Mouse (Mus musculus) midbrain, embryonic 14.5 days (tissue): ENCODE measurements around the gene Ahr. TPM values are rescaled to one million over a fixed set of nuclear protein-coding genes. Genes with fewer than 3 reads are reported as not detected.

Source experiments
- ATAC-seq: fragments of 200-750 bp; cut with Nextera tagmentation; 2 replicates; pipeline ENCODE4 v1.8.0; 2017; ENCODE audit warnings: moderate number of reproducible peaks, moderate library complexity; ENCODE audit not compliant: low FRiP score, low TSS enrichment
- DNase-seq: peaks from one replicate; pipeline ENCODE4 v3.0.0-alpha.2; 2015
- H3K27ac ChIP-seq: fragments of 300-500 bp; sonication (generic); replicated peaks from 2 replicates; pipeline ENCODE4 v1.5.1; 2014; ENCODE audit warnings: mild to moderate bottlenecking, low read depth, low read length, moderate library complexity
- H3K27me3 ChIP-seq: fragments of 300-500 bp; sonication (generic); 2 replicates; pipeline ENCODE4 v1.6.1; 2014; ENCODE audit warnings: low read length, control low read depth, mixed read lengths; ENCODE audit not compliant: control insufficient read depth, insufficient read depth
- H3K36me3 ChIP-seq: fragments of 300-500 bp; sonication (generic); 2 replicates; pipeline ENCODE4 v1.6.1; 2014; ENCODE audit warnings: low read length, control low read depth; ENCODE audit not compliant: control insufficient read depth, insufficient read depth
- H3K4me1 ChIP-seq: fragments of 300-500 bp; sonication (generic); 2 replicates; pipeline ENCODE4 v1.6.1; 2014; ENCODE audit warnings: mild to moderate bottlenecking, antibody characterized with exemption, low read length, control low read depth; ENCODE audit not compliant: control insufficient read depth, insufficient read depth
- H3K4me2 ChIP-seq: fragments of 300-500 bp; sonication (generic); 2 replicates; pipeline ENCODE4 v1.6.1; 2014; ENCODE audit warnings: mild to moderate bottlenecking, low read length, moderate library complexity
- H3K4me3 ChIP-seq: fragments of 300-500 bp; sonication (generic); replicated peaks from 2 replicates; pipeline ENCODE4 v1.5.1; 2014; ENCODE audit warnings: low read depth, low read length
- H3K9ac ChIP-seq: fragments of 300-500 bp; sonication (generic); replicated peaks from 2 replicates; pipeline ENCODE4 v1.6.1; 2014; ENCODE audit warnings: mild to moderate bottlenecking, low read length, moderate library complexity
- H3K9me3 ChIP-seq: fragments of 300-500 bp; sonication (generic); 2 replicates; pipeline ENCODE4 v1.6.1; 2016; ENCODE audit warnings: low read length, control low read depth, mixed read lengths; ENCODE audit not compliant: control insufficient read depth
- WGBS: fragments of 180-500 bp; shearing (Covaris S2); extraction: QIAGEN DNeasy Blood & Tissue Kit; methylation state at CpG from one replicate; pipeline ENCODE4 v1.1.7; 2014; 5-methylcytosine and 5-hydroxymethylcytosine counted together
- polyA plus RNA-seq: library from polyadenylated mRNA; unstranded; fragments of >200 nt; fragmentation: Nextera tagmentation; extraction: Ambion mirVana; gene quantifications from 2 replicates; pipeline ENCODE4 v1.2.1, GENCODE M21; 2014

The Ahr gene
- 2.4 and 2.9 TPM in 2 replicates for polyA plus RNA-seq

DNA sequence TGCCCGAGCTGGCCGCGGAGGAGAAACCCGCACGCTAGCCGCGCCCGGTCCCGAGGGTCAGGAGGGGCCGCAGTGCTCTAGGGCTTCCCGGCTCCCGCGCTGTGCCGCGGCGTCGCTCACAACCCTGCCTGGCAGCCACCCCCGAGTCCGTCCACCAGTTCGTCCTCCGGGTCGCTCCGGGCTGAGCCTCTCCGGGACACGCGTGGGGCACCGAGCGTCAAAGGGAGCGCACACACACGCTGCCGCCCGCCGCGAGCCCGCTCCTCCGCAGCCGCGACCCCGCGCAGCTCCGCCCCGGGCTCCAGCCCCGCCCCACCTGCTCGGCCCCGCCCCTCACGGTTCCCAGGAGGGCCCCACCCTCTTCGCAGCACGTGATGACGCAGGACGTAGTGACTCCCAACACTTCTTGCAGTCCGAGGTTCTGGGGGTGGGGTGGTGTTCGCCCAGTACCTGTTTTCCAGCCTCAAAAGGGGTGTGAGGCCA is at the start of gene Ahr:
Ahr (minus strand) TSS at position 285 of the 483 bp plus-strand sequence.
- Histone ChIP-seq H3K9me3 (no peaks in the 10 kb centered on the region), H3K27me3 (peaks cover 7% of the 10 kb centered on the region; the same call in 1 of the 2 replicates), H3K4me3 (peak within 1 kb of the TSS; percentile 80), H3K4me1 (no peaks in the 10 kb centered on the region), H3K27ac (peak within 1 kb of the TSS; percentile 61), H3K36me3 (no peaks in the 10 kb centered on the region), H3K4me2 (peak within 1 kb of the TSS; percentile 92), H3K9ac (peak within 1 kb of the TSS; percentile 70)
- ATAC-seq = peak; percentile 96
- peak; percentile 86 for DNase-seq
- WGBS = under 1% methylated on average over 47 of the region's 52 CpGs

DNA sequence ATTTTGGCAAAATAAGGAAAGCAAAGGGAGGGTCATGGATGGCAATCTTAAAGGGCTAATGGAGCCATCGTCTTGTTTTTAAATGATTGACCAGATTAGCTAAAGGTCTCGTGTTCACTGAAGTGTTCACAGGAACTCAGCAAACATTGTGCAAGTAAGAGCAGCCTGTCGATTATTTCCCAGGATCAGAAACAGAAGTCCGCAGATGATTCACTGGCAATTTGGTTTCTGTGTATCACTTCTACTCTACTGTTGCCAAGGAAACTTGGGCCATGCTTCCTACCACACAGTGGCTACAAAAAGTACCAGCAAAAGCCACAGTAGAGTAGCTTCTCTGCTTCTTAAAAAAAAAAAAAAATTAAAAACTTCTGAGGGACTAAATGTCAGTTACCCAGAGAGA is 44.0 kb upstream of the Ahr start:
- Histone ChIP-seq H3K36me3 (no peaks in the 10 kb centered on the region), H3K4me1 (no peaks in the 10 kb centered on the region), H3K27me3 (no peaks in the 10 kb centered on the region), H3K4me3 (no peak overlapping the region), H3K27ac (no peak overlapping the region), H3K4me2 (no peak overlapping the region), H3K9ac (no peak overlapping the region), H3K9me3 (no peaks in the 10 kb centered on the region)
- ATAC-seq = no peak
- no peak for DNase-seq
- WGBS = 78% methylated on average over 4 of the region's 4 CpGs

DNA sequence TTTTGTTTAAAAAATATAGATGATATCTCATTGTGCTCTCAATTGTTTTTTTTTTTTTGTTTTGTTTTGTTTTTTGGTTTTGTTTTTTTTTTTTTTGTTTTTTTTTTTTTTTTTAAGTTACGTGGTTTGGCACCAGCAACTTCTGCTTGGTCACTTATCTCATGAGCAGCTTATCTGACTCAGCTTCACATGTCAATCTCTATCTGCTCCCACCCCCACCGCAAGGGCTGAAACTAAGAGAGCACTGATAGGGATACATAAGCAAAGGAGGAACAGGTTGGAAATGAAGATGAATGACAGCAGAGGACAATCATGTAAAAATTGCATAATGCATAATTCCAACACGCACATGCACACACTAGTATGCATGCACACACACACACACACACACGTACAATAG is 41.3 kb upstream of the Ahr start:
- H3K4me3 ChIP-seq = no peak overlapping the region
- H3K4me2 ChIP-seq = no peak overlapping the region
- H3K4me1 ChIP-seq = no peaks in the 10 kb centered on the region
- 88% methylated on average over 4 of the region's 4 CpGs for WGBS
- H3K9me3 ChIP-seq = no peaks in the 10 kb centered on the region
- H3K27me3 ChIP-seq = no peaks in the 10 kb centered on the region
- ATAC-seq (no peak), DNase-seq (no peak)
- H3K27ac ChIP-seq = no peak overlapping the region
- no peak overlapping the region for H3K9ac ChIP-seq
- H3K36me3 ChIP-seq = no peaks in the 10 kb centered on the region

- no peak overlapping the region for H3K9ac ChIP-seq
- no peak overlapping the region for H3K4me3 ChIP-seq
- ATAC-seq (no peak), DNase-seq (no peak)
- no peaks in the 10 kb centered on the region for H3K36me3 ChIP-seq
- no peak overlapping the region for H3K4me2 ChIP-seq
- 87% methylated on average over 2 of the region's 2 CpGs for WGBS
- H3K27me3 ChIP-seq = no peaks in the 10 kb centered on the region
- H3K9me3 ChIP-seq = no peaks in the 10 kb centered on the region
- no peak overlapping the region for H3K27ac ChIP-seq
- H3K4me1 ChIP-seq = no peaks in the 10 kb centered on the region
These were observed 38.9 kb upstream of the Ahr start for GRCm38 (mm10) chr12:35573713-35574112.

DNA sequence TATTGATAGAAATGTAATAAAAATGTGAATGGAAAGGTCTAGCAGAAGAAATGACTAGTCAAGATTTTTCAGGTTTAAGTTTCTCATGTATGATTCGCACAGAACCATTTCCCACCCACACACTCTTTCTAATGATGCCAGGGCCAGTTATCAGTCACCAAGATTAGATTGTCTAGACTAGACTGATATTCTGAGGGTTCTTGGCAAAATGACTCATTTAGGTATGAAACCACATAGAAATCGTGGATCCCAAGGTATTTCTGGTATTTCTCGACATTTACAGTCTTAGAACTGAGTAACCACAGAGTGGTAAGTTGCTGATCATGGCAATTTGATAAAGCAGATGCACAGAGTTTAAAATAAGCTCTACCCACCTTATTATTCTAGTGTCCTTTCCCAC is 28.0 kb upstream of the Ahr start:
- WGBS = 86% methylated on average over 3 of the region's 3 CpGs
- H3K9ac ChIP-seq = no peak overlapping the region
- ATAC-seq = no peak
- H3K9me3 ChIP-seq = no peaks in the 10 kb centered on the region
- H3K4me3 ChIP-seq = no peak overlapping the region
- H3K27me3 ChIP-seq = no peaks in the 10 kb centered on the region
- H3K27ac ChIP-seq = no peak overlapping the region
- H3K36me3 ChIP-seq = no peaks in the 10 kb centered on the region
- DNase-seq = no peak
- no peak overlapping the region for H3K4me2 ChIP-seq
- no peaks in the 10 kb centered on the region for H3K4me1 ChIP-seq

- H3K4me2 ChIP-seq = no peak overlapping the region
- ATAC-seq (no peak), DNase-seq (no peak)
- no peak overlapping the region for H3K4me3 ChIP-seq
- WGBS = 89% methylated on average over 2 of the region's 2 CpGs
- no peaks in the 10 kb centered on the region for H3K27me3 ChIP-seq
- H3K27ac ChIP-seq = no peak overlapping the region
- no peaks in the 10 kb centered on the region for H3K4me1 ChIP-seq
- H3K9ac ChIP-seq = no peak overlapping the region
- H3K9me3 ChIP-seq = no peaks in the 10 kb centered on the region
- no peaks in the 10 kb centered on the region for H3K36me3 ChIP-seq
These were observed 24.0 kb upstream of the Ahr start for GRCm38 (mm10) chr12:35558868-35559267.

- H3K4me3 ChIP-seq = no peak overlapping the region
- H3K36me3 ChIP-seq = no peaks in the 10 kb centered on the region
- no peak for DNase-seq
- ATAC-seq = no peak
- WGBS = 84% methylated on average over 6 of the region's 6 CpGs
- H3K4me1 ChIP-seq = no peaks in the 10 kb centered on the region
- no peak overlapping the region for H3K4me2 ChIP-seq
- peaks cover 8% of the 10 kb centered on the region; the same call in 1 of the 2 replicates for H3K9me3 ChIP-seq
- no peak overlapping the region for H3K27ac ChIP-seq
- H3K27me3 ChIP-seq = no peaks in the 10 kb centered on the region
- no peak overlapping the region for H3K9ac ChIP-seq
These were observed 21.1 kb upstream of the Ahr start for GRCm38 (mm10) chr12:35555925-35556324.

DNA sequence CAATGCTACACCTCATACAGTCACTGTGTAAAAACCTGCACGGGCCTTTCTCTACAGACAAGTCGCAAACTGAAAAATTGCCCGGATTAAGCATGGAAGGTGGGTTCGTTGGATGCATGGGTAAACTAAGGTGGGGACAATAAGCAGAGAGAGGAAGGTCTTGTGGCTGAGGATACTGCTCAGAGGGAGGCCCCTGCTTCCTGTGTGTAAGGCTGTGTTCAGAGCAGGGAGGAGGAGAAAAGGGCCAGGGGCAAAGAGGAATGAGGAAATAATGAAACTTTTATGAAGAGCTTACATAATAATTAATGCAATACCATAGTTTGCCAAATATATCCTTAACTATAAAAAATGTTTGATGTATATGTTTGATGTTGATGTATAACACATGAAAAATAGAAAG is 19.5 kb upstream of the Ahr start:
- Histone ChIP-seq H3K4me2 (no peak overlapping the region), H3K27ac (no peak overlapping the region), H3K4me1 (no peaks in the 10 kb centered on the region), H3K4me3 (no peak overlapping the region), H3K9ac (no peak overlapping the region), H3K36me3 (no peaks in the 10 kb centered on the region), H3K9me3 (peaks cover 8% of the 10 kb centered on the region; the same call in 1 of the 2 replicates), H3K27me3 (no peaks in the 10 kb centered on the region)
- DNase-seq (no peak), ATAC-seq (no peak; the same call in 1 of the 2 replicates)
- 88% methylated on average over 4 of the region's 4 CpGs for WGBS

- Histone ChIP-seq H3K4me1 (no peaks in the 10 kb centered on the region), H3K36me3 (no peaks in the 10 kb centered on the region)
These were observed 18.3 kb upstream of the Ahr start for GRCm38 (mm10) chr12:35553174-35553573.

More at GRCm38 (mm10) chr12:35553174-35553573, 18.3 kb upstream of the Ahr start:
- Histone ChIP-seq H3K9ac (no peak overlapping the region), H3K27ac (no peak overlapping the region), H3K4me2 (no peak overlapping the region), H3K4me3 (no peak overlapping the region), H3K9me3 (peaks cover 8% of the 10 kb centered on the region; the same call in 1 of the 2 replicates), H3K27me3 (no peaks in the 10 kb centered on the region)
- ATAC-seq = no peak
- WGBS = 80% methylated on average over 3 of the region's 3 CpGs
- no peak for DNase-seq
